ENCODE assay signal across 8 mouse cellular contexts in the genomic region with DNA sequence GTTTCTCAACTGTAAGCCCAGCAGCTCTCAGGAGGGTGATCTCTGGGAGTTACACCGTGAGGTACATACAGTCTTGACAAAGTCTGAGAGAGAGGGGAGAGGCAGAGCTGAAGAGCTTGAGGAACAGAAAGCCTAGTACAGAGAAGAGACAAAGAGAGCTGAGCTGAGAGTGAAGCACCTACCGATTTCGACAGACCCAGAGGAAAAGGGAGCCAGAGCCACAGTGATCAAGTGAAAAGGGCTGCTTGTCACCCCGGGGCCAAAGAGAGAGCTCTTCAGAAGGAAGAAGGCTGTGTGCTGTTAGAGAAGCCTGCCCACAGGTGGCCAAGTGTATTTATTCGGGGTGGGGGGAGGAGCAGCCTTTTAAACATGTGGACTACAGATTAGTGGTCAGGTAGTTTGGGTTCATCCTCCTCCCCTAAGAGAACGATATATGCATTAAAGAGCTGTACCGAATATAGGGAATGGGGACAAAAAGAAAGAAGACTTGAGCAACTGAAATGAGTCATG. TPM values are rescaled to one million over a fixed set of nuclear protein-coding genes. Genes with fewer than 3 reads are reported as not detected.
DNase-seq lines count a peak whose midpoint lies in the region; ATAC-seq and TF ChIP-seq lines count a peak whose summit lies in the region.

Gene Btn1a1 (minus strand): TSS at position 302 of the 510 bp plus-strand sequence.

- H3K27ac ChIP-seq in kidney, embryonic 15.5 days = no peak within 1 kb of the TSS
- H3K27ac ChIP-seq in bone marrow macrophage, adult 2 months (ENCODE audit: insufficient read depth, low read depth, low read length) = no peak within 1 kb of the TSS
- no peak within 1 kb of the TSS for H3K27ac ChIP-seq in heart, postnatal 0 days (ENCODE audit: low read depth)

- no peaks in the 10 kb centered on the region for H3K27me3 ChIP-seq in kidney, embryonic 15.5 days
- no peaks in the 10 kb centered on the region for H3K27me3 ChIP-seq in heart, postnatal 0 days (ENCODE audit: control insufficient read depth, insufficient read depth, low read length)

- H3K4me3 ChIP-seq in kidney, embryonic 15.5 days (replicated peaks) = peak within 1 kb of the TSS; percentile 62
- peak within 1 kb of the TSS; percentile 74 for H3K4me3 ChIP-seq in bone marrow macrophage, adult 2 months (ENCODE audit: insufficient read depth, low read length)
- H3K4me3 ChIP-seq in heart, postnatal 0 days (ENCODE audit: low read depth, low read length) = peak within 1 kb of the TSS; percentile 59

- ATAC-seq in kidney, embryonic 15.5 days (replicated peaks; ENCODE audit: low FRiP score) = no peak
- no peak for ATAC-seq in heart, postnatal 0 days (ENCODE audit: insufficient read depth, low read depth)
- peak; percentile 28; the same call in 1 of the 2 replicates for ATAC-seq in megakaryocyte, adult 5-6 weeks (ENCODE audit: poor library complexity, severe bottlenecking)

- H3K9me3 ChIP-seq in kidney, embryonic 15.5 days (replicated peaks) = no peaks in the 10 kb centered on the region
- H3K9me3 ChIP-seq in heart, postnatal 0 days (replicated peaks; ENCODE audit: control insufficient read depth, low read length) = no peaks in the 10 kb centered on the region

- TF ChIP-seq EP300 in heart, postnatal 0 days (IDR thresholded peaks at IDR 0.05; ENCODE audit: low read depth) = no peak

- no peaks in the 10 kb centered on the region for H3K36me3 ChIP-seq in kidney, embryonic 15.5 days
- no peaks in the 10 kb centered on the region for H3K36me3 ChIP-seq in heart, postnatal 0 days (replicated peaks; ENCODE audit: control insufficient read depth, insufficient read depth, low read length)

- 2% methylated on average over 7 of the region's 7 CpGs for WGBS in kidney, embryonic 15.5 days
- WGBS in heart, postnatal 0 days = 5% methylated on average over 7 of the region's 7 CpGs

- no peak for TF ChIP-seq POLR2A in bone marrow macrophage, adult 2 months (IDR thresholded peaks at IDR 0.05; ENCODE audit: borderline replicate concordance, low read depth, low read length)

- no peak for TF ChIP-seq CTCF in bone marrow macrophage, adult 2 months (IDR thresholded peaks at IDR 0.05; ENCODE audit: low read depth, low read length)
- TF ChIP-seq CTCF in heart, postnatal 0 days (IDR thresholded peaks at IDR 0.05; ENCODE audit: low read depth) = no peak

- H3K9ac ChIP-seq in kidney, embryonic 15.5 days = peak within 1 kb of the TSS; percentile 50
- 0 out of 2 replicates have a peak within 1 kb of the TSS, but pooled peaks have one; percentile 0 for H3K9ac ChIP-seq in heart, postnatal 0 days (replicated peaks; ENCODE audit: low read depth, low read length)

- H3K4me2 ChIP-seq in kidney, embryonic 15.5 days = peak within 1 kb of the TSS; percentile 95
- peak within 1 kb of the TSS; percentile 77 for H3K4me2 ChIP-seq in heart, postnatal 0 days (ENCODE audit: low read depth, low read length)

- DNase-seq in kidney, postnatal 25 days = no peak
- DNase-seq in heart, postnatal 0 days (ENCODE audit: low spot score) = no peak
- DNase-seq in thymus, postnatal 25 days = peak; percentile 29
- DNase-seq in MN1 (ENCODE audit: low spot score) = no peak
- no peak for DNase-seq in kidney, postnatal 4 days

- peaks cover 25% of the 10 kb centered on the region for H3K4me1 ChIP-seq in kidney, embryonic 15.5 days
- H3K4me1 ChIP-seq in bone marrow macrophage, adult 2 months (ENCODE audit: control insufficient read depth, insufficient read depth, low read length) = peaks cover 2% of the 10 kb centered on the region
- H3K4me1 ChIP-seq in heart, postnatal 0 days (ENCODE audit: control insufficient read depth, insufficient read depth) = peaks cover 17% of the 10 kb centered on the region

RNA-seq across cellular contexts. Expression of gene Btn1a1, which starts in this region (rescaled TPM):
- polyA plus RNA-seq in kidney, embryonic 15.5 days (2015; fragmentation: Nextera tagmentation; extraction: Ambion mirVana) = 0.08 and 0.12 TPM in 2 replicates
- not detected in 2 replicates for polyA plus RNA-seq in bone marrow macrophage, adult 2 months (2012; ENCODE audit: insufficient read depth, insufficient read length, missing spikeins)
- 0.27 TPM in 1 of 2 replicates, not detected in the other for total RNA-seq in heart, postnatal 0 days (2014; rRNA removed; ENCODE audit: low replicate concordance)
- 0.14 and 0.18 TPM in 2 replicates for polyA plus RNA-seq in heart, postnatal 0 days (2015; fragmentation: Nextera tagmentation; extraction: Ambion mirVana)
- total RNA-seq in megakaryocyte, adult 5-6 weeks (2015) = not detected in 2 replicates
- total RNA-seq in megakaryocyte, adult 5-6 weeks (2017) = not detected in 2 replicates

Comparison
In these comparisons a context has a peak if more than half of its experiments do, and no peak if none do; other contexts are left out.
1. Peak in ATAC-seq in megakaryocyte, adult 5-6 weeks; RNA of the gene not detected or under 1 TPM.